Mouse (Mus musculus) neural tube, embryonic 11.5 days (tissue): Measurements from ENCODE around the gene Ddx54. TPM values are rescaled to one million over a fixed set of nuclear protein-coding genes. Genes with fewer than 3 reads are reported as not detected.

ENCODE experiments used
- ATAC-seq: fragments of 200-750 bp; cut with Nextera tagmentation; 2 replicates; pipeline ENCODE4 v1.8.0; 2017; ENCODE audit warnings: moderate number of reproducible peaks, mild to moderate bottlenecking, moderate TSS enrichment, moderate library complexity; ENCODE audit not compliant: insufficient read depth, low FRiP score, low TSS enrichment
- DNase-seq: peaks from one replicate; pipeline ENCODE4 v3.0.0-alpha.2; 2015; ENCODE audit warnings: low spot score
- H3K27ac ChIP-seq: fragments of 300-500 bp; sonication (generic); 2 replicates; pipeline ENCODE4 v1.5.1; 2014; ENCODE audit warnings: low read depth, mild to moderate bottlenecking, low read length
- H3K27me3 ChIP-seq: fragments of 300-500 bp; sonication (generic); 2 replicates; pipeline ENCODE4 v1.6.1; 2014; ENCODE audit warnings: mild to moderate bottlenecking, low read length, mixed read lengths; ENCODE audit not compliant: control insufficient read depth, insufficient read depth
- H3K36me3 ChIP-seq: fragments of 300-500 bp; sonication (generic); 2 replicates; pipeline ENCODE4 v1.6.1; 2014; ENCODE audit warnings: mild to moderate bottlenecking, low read length, moderate library complexity, mixed read lengths; ENCODE audit not compliant: control insufficient read depth, insufficient read depth
- H3K4me1 ChIP-seq: fragments of 300-500 bp; sonication (generic); 2 replicates; pipeline ENCODE4 v1.6.1; 2014; ENCODE audit warnings: low read length, mixed read lengths; ENCODE audit not compliant: control insufficient read depth, insufficient read depth
- H3K4me2 ChIP-seq: fragments of 300-500 bp; sonication (generic); 2 replicates; pipeline ENCODE4 v1.6.1; 2014; ENCODE audit warnings: low read depth, mild to moderate bottlenecking, moderate library complexity
- H3K4me3 ChIP-seq: fragments of 300-500 bp; sonication (generic); 2 replicates; pipeline ENCODE4 v1.5.1; 2014; ENCODE audit warnings: low read depth, low read length
- H3K9ac ChIP-seq: fragments of 300-500 bp; sonication (generic); 2 replicates; pipeline ENCODE4 v1.6.1; 2014; ENCODE audit warnings: mild to moderate bottlenecking, low read length
- H3K9me3 ChIP-seq: fragments of 300-500 bp; sonication (generic); 2 replicates; pipeline ENCODE4 v1.6.1; 2016; ENCODE audit warnings: low read length; ENCODE audit not compliant: control insufficient read depth
- WGBS: fragments of 180-500 bp; shearing (Covaris S2); extraction: QIAGEN DNeasy Blood & Tissue Kit; methylation state at CpG from one replicate; pipeline ENCODE4 v1.1.7; 2014; 5-methylcytosine and 5-hydroxymethylcytosine counted together
- polyA plus RNA-seq: library from polyadenylated mRNA; unstranded; fragments of >200 nt; fragmentation: Nextera tagmentation; extraction: Ambion mirVana; gene quantifications from 2 replicates; pipeline ENCODE4 v1.2.1, GENCODE M21; 2014

Gene Ddx54
- polyA plus RNA-seq, 1 experiment from 2014 or later, result 42.0 TPM

DNA sequence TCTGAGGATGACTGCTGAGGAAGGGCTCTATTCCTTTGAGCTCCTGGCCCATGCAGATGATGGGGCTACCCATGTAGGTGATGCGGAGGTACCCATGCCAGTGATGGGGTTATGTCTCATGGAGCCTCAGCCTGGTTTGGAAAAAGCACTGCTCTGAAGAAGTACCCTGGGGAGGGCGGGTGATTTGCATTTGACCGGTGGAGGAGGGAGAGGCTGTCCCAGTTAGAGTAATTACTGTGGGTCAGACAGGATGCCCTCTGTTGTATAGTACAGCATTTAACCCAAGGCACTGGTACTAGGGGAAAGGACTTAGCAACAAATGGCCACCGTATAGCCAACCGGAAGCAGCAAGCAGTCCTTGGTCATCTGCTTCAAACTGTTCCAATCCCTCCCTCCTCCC is 22.3 kb downstream of the Ddx54 start:
- no peak overlapping the region for H3K4me2 ChIP-seq
- 37% methylated on average over 5 of the region's 5 CpGs for WGBS
- no peaks in the 10 kb centered on the region for H3K36me3 ChIP-seq
- DNase-seq (no peak), ATAC-seq (no peak)
- 0 out of 2 replicates have a peak, but pooled peaks cover 3% of the 10 kb centered on the region for H3K27me3 ChIP-seq
- no peak overlapping the region for H3K9ac ChIP-seq
- no peak overlapping the region for H3K4me3 ChIP-seq
- H3K4me1 ChIP-seq, result peaks cover 3% of the 10 kb centered on the region; the same call in 1 of the 2 replicates
- no peak overlapping the region for H3K27ac ChIP-seq
- no peaks in the 10 kb centered on the region for H3K9me3 ChIP-seq

DNA sequence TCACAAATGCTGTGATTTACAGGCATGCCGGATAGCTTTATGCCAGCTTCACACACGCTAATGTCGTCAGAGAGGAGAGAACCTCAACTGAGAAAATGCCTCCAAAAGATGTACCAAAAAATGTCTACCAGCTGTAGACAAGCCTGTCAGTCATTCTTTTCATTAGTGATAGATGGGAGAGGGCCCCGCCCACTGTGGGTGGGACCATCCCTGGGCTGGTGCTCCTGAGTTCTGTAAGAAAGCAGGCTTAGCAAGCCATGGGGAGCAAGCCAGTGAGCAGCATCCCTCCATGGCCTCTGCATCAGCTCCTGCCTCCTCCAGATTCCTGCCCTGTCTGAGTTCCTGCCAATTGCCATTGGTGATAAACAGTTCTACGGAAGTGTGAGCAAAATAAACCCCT is 23.1 kb downstream of the Ddx54 start:
- Histone ChIP-seq H3K4me1 (peaks cover 3% of the 10 kb centered on the region; the same call in 1 of the 2 replicates), H3K4me3 (no peak overlapping the region), H3K27me3 (0 out of 2 replicates have a peak, but pooled peaks cover 3% of the 10 kb centered on the region), H3K4me2 (no peak overlapping the region), H3K9ac (no peak overlapping the region), H3K9me3 (no peaks in the 10 kb centered on the region), H3K36me3 (no peaks in the 10 kb centered on the region), H3K27ac (no peak overlapping the region)
- DNase-seq, result no peak
- no peak for ATAC-seq
- WGBS, result 85% methylated on average over 5 of the region's 5 CpGs

- no peak overlapping the region for H3K4me3 ChIP-seq
- no peak overlapping the region for H3K9ac ChIP-seq
- H3K27ac ChIP-seq, result no peak overlapping the region
- no peaks in the 10 kb centered on the region for H3K36me3 ChIP-seq
- no peak for DNase-seq
- H3K9me3 ChIP-seq, result no peaks in the 10 kb centered on the region
- H3K4me2 ChIP-seq, result no peak overlapping the region
- ATAC-seq, result no peak
- WGBS, result 83% methylated on average over 7 of the region's 7 CpGs
- no peaks in the 10 kb centered on the region for H3K27me3 ChIP-seq
- no peaks in the 10 kb centered on the region for H3K4me1 ChIP-seq
These were observed 27.6 kb downstream of the Ddx54 start for GRCm38 (mm10) chr5:120640094-120640493.

- H3K27me3 ChIP-seq, result peaks cover 14% of the 10 kb centered on the region
- no peak overlapping the region for H3K27ac ChIP-seq
- no peaks in the 10 kb centered on the region for H3K36me3 ChIP-seq
- no peak overlapping the region for H3K4me3 ChIP-seq
- DNase-seq (no peak), ATAC-seq (no peak)
- no peaks in the 10 kb centered on the region for H3K4me1 ChIP-seq
- no peak overlapping the region for H3K4me2 ChIP-seq
- WGBS, result 79% methylated on average over 14 of the region's 14 CpGs
- no peaks in the 10 kb centered on the region for H3K9me3 ChIP-seq
- no peak overlapping the region for H3K9ac ChIP-seq
These were observed 31.0 kb downstream of the Ddx54 start for GRCm38 (mm10) chr5:120643365-120644085.

- Histone ChIP-seq H3K4me1 (no peaks in the 10 kb centered on the region), H3K27me3 (peaks cover 21% of the 10 kb centered on the region), H3K9ac (no peak overlapping the region), H3K4me2 (no peak overlapping the region), H3K9me3 (no peaks in the 10 kb centered on the region), H3K36me3 (no peaks in the 10 kb centered on the region), H3K4me3 (no peak overlapping the region), H3K27ac (no peak overlapping the region)
- DNase-seq, result no peak
- no peak for ATAC-seq
- 70% methylated on average over 3 of the region's 3 CpGs for WGBS
These were observed 31.7 kb downstream of the Ddx54 start for GRCm38 (mm10) chr5:120644227-120644626.

DNA sequence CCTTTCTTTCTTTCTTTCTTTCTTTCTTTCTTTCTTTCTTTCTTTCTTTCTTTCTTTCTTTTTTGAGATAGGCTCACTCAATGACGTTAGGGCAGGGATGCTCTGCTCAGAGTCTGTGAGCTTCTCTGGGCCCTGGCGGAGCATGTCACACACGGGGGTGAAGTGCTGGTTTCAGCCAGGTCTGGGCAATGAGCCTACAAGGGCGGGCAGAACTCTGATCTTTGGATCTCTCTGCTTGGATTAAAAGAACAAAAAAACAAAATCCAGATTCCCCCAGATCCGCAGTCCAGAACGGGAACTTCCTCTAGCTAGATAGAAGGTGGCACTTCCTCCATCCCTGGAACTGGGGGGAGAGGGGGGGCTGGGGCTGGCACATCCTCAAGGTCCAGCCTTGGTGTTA is 33.3 kb downstream of the Ddx54 start:
- Histone ChIP-seq H3K36me3 (no peaks in the 10 kb centered on the region), H3K4me1 (no peaks in the 10 kb centered on the region), H3K4me3 (no peak overlapping the region), H3K9ac (no peak overlapping the region), H3K27me3 (peaks cover 34% of the 10 kb centered on the region), H3K4me2 (no peak overlapping the region), H3K27ac (no peak overlapping the region), H3K9me3 (no peaks in the 10 kb centered on the region)
- ATAC-seq, result no peak
- 65% methylated on average over 6 of the region's 6 CpGs for WGBS
- no peak for DNase-seq

DNA sequence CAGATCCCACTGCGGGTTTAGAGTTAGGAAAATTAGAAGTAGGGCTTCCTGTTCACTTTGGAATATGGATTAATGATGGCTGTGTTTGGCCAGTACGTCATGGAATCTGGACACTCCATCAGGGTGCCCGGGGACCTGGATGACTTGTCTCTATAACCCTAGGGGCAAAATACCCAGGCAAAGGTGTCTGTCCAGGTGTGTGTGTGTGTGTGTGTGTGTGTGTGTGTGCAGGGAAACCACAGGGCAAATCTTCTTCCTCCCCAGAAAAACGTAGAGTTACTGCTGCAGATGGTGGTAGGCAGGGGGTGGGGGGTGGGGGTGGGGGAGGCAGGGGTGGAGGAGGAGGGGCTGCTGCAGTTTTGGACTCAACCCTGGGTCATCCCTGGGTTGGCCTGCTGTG is 34.8 kb downstream of the Ddx54 start:
- Histone ChIP-seq H3K27me3 (peaks cover 34% of the 10 kb centered on the region), H3K4me3 (no peak overlapping the region), H3K4me1 (no peaks in the 10 kb centered on the region), H3K27ac (no peak overlapping the region), H3K4me2 (no peak overlapping the region), H3K9me3 (no peaks in the 10 kb centered on the region), H3K36me3 (no peaks in the 10 kb centered on the region), H3K9ac (no peak overlapping the region)
- ATAC-seq (no peak), DNase-seq (no peak)
- WGBS, result 83% methylated on average over 4 of the region's 4 CpGs

DNA sequence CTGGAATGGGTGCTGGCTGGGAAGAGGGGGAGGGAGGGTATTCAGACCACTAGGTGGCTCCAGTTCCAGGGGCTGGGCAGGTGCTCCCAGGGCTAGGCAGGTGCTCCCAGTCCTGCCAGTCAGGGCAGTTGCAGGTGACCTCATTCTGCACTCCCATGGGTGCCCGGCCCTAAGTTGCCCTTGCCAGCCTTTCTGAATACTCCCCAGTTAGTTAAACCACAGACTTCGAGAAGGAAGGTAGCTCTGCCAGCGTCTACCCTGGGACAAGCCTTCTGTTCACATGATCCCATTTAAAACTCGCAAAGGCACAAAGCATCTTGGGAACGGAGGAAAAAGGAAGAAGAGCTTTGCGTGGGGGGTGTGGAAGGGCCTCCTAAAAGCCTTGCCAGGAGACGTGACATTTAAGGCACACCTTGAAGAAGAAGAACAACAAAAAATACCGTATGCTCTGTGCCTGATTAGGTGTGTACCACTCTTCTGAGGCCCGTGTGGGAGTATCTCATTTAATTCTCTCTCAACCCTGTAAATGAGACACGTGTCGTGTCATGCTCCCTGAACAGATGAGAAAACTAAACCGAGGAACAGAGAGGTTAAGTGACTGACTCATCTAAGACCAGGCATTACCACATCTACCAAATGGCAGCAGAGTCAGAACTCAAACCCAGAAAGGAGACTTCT is 35.4 kb downstream of the Ddx54 start:
- Histone ChIP-seq H3K9me3 (no peaks in the 10 kb centered on the region), H3K27me3 (peaks cover 34% of the 10 kb centered on the region), H3K36me3 (no peaks in the 10 kb centered on the region), H3K4me2 (no peak overlapping the region), H3K27ac (no peak overlapping the region), H3K9ac (no peak overlapping the region), H3K4me1 (no peaks in the 10 kb centered on the region), H3K4me3 (no peak overlapping the region)
- DNase-seq (no peak), ATAC-seq (no peak)
- 39% methylated on average over 12 of the region's 12 CpGs for WGBS
